Mouse (Mus musculus) erythroblast, embryonic 14.5 days (primary cell): Measurements from ENCODE around the gene Iqsec2.

ENCODE experiments used
- GATA1 ChIP-seq: IDR thresholded peaks from 2 replicates; pipeline ENCODE4 v1.6.1; 2012; ENCODE audit warnings: low read length, inconsistent platforms, mixed read lengths
- TAL1 ChIP-seq: IDR thresholded peaks from 3 replicates; pipeline ENCODE4 v1.6.1; 2012; ENCODE audit warnings: low read length, inconsistent platforms, mixed read lengths

DNA sequence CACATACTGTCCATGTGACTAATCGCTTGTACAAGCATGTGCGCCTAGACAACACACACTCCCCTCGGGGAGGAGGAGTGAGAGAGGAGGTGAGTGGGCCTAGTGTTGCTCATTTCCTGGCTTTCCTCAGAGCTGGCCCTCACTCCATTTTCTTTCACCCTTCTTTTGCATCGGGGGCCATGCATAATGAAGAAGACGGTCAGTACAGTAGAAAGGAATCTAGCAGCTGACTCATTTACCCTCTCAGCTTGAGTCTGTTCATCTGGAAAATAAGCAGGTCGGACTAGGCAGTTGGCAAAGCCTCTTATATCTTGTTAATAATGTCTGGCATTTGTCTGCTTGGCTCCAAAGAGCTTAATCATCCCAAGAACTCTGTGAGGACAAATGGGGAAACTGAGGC is 22.1 kb downstream of the Iqsec2 start:
- TF ChIP-seq TAL1 (no peak), GATA1 (no peak)
